Mouse (Mus musculus): ENCODE measurements around the gene Apol9a. TPM values are rescaled to one million over a fixed set of nuclear protein-coding genes. Genes with fewer than 3 reads are reported as not detected.
"Not testable (repeated sequence)": the region's sequence is repeated elsewhere in the genome, so short reads cannot be mapped to it uniquely, and the experiment has no call there.

The Apol9a gene
- total RNA-seq, 1 experiment = not detected

DNA sequence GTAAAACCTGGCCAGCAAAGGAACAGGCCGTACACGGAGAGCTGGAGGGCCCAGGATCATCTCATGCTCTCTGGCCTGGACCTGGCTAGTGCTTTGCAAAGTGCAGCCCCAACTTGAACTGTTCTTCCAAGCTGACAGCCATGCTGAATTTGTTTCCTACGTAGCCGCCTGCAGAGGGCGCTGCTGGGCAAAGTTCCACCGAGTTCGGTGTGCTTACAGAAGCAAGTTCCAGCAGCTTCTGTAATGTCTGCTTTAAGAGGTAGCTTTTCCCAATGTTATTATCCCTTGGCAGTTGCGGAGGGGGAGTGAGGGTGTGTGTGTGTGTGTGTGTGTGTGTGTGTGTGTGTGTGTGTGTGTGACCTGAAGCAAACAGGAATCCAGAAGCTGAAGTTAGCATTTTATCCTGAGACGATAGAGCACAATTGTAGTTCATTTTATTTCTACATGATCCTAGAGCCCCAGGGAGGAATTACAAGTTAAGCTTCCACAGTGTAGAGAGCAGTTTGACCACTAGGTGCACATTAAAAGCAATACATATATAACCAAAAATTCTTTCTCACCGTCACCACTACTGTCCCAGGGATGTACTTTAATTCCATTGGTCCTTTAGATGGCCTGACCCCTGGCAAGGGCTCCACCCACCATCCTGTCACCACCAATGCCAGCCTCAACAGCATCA is 5.9 kb upstream of the Apol9a start:
- H3K4me3 ChIP-seq (ENCODE audit: insufficient read depth in 1 of 2, low read depth in 1 of 2, low read length in 2 of 2, poor library complexity in 1 of 2, severe bottlenecking in 1 of 2); H3K9ac ChIP-seq (ENCODE audit: insufficient read depth, low read depth, low read length, poor library complexity, severe bottlenecking); H3K4me1 ChIP-seq (ENCODE audit: control insufficient read depth in 2 of 2, insufficient read depth in 2 of 2, low read length in 2 of 2, poor library complexity in 1 of 2); H3K27ac ChIP-seq (ENCODE audit: insufficient read depth, low read depth, low read length, poor library complexity, severe bottlenecking); H3K9me3 ChIP-seq (ENCODE audit: control insufficient read depth, insufficient read depth, low read depth, low read length); in situ Hi-C loops (cut with MboI; ENCODE audit: low sequenced_read_pairs in 2 of 2, unreplicated experiment in 2 of 2); H3K36me3 ChIP-seq (ENCODE audit: control insufficient read depth, insufficient read depth, low read length, poor library complexity, severe bottlenecking); DNase-seq (ENCODE audit: low read depth, low spot score): not testable (repeated sequence)

DNA sequence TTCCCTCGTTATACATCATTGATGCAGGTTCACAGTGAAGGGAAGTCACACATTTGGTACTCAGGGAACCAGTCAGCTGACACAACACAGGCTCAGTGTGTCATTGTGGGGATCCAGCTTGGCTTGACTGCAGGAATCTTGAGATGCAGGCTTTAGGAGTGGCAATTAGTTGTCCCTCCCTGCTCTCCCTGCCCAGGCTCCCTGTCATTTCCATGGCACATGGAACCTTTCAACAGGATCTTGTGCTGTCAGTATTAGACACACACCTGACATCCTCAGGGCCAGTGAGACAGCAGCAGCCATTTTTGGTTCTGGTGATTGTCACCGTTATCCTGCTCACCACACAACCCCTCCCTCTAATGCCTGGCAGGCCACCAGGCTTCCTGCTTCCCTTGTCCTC is 4.7 kb upstream of the Apol9a start:
- H3K9me3 ChIP-seq (ENCODE audit: control insufficient read depth, insufficient read depth, low read depth, low read length); H3K36me3 ChIP-seq (ENCODE audit: control insufficient read depth, insufficient read depth, low read length, poor library complexity, severe bottlenecking); H3K4me1 ChIP-seq (ENCODE audit: control insufficient read depth in 2 of 2, insufficient read depth in 2 of 2, low read length in 2 of 2, poor library complexity in 1 of 2); H3K27ac ChIP-seq (ENCODE audit: insufficient read depth, low read depth, low read length, poor library complexity, severe bottlenecking); H3K9ac ChIP-seq (ENCODE audit: insufficient read depth, low read depth, low read length, poor library complexity, severe bottlenecking); H3K4me3 ChIP-seq (ENCODE audit: insufficient read depth in 1 of 2, low read depth in 1 of 2, low read length in 2 of 2, poor library complexity in 1 of 2, severe bottlenecking in 1 of 2); DNase-seq (ENCODE audit: low read depth, low spot score); in situ Hi-C loops (cut with MboI; ENCODE audit: low sequenced_read_pairs in 2 of 2, unreplicated experiment in 2 of 2): not testable (repeated sequence)

DNA sequence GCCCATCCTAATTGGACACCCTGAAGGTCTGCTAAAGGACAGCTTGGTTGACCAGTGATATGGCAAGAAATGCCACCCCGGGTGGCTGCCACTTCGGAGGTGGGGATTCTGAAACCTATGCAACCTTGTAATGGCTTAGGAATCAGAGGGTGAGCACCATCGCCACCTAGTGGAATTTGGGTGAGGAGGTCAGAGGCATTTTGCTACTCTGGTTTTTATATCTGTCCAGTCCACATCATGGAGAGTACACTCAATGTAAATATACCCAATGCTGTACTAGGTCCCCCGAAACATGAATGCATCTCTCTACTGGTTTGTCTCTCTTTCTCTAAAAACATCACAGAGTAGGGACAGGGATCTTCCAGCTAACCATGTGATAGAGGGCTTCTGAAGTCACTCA is 1.8 kb upstream of the Apol9a start:
- H3K27ac ChIP-seq (ENCODE audit: insufficient read depth, low read depth, low read length, poor library complexity, severe bottlenecking); in situ Hi-C loops (cut with MboI; ENCODE audit: low sequenced_read_pairs in 2 of 2, unreplicated experiment in 2 of 2); H3K4me3 ChIP-seq (ENCODE audit: insufficient read depth in 1 of 2, low read depth in 1 of 2, low read length in 2 of 2, poor library complexity in 1 of 2, severe bottlenecking in 1 of 2); H3K9me3 ChIP-seq (ENCODE audit: control insufficient read depth, insufficient read depth, low read depth, low read length); H3K4me1 ChIP-seq (ENCODE audit: control insufficient read depth in 2 of 2, insufficient read depth in 2 of 2, low read length in 2 of 2, poor library complexity in 1 of 2); H3K36me3 ChIP-seq (ENCODE audit: control insufficient read depth, insufficient read depth, low read length, poor library complexity, severe bottlenecking); DNase-seq (ENCODE audit: low read depth, low spot score); H3K9ac ChIP-seq (ENCODE audit: insufficient read depth, low read depth, low read length, poor library complexity, severe bottlenecking): not testable (repeated sequence)

GRCm38 (mm10) chr15:77406370-77406769 is 4.6 kb downstream of the Apol9a start:
- H3K4me1 ChIP-seq (ENCODE audit: control insufficient read depth in 2 of 2, insufficient read depth in 2 of 2, low read length in 2 of 2, poor library complexity in 1 of 2); DNase-seq (ENCODE audit: low read depth, low spot score); H3K9ac ChIP-seq (ENCODE audit: insufficient read depth, low read depth, low read length, poor library complexity, severe bottlenecking); H3K27ac ChIP-seq (ENCODE audit: insufficient read depth, low read depth, low read length, poor library complexity, severe bottlenecking); H3K36me3 ChIP-seq (ENCODE audit: control insufficient read depth, insufficient read depth, low read length, poor library complexity, severe bottlenecking); H3K9me3 ChIP-seq (ENCODE audit: control insufficient read depth, insufficient read depth, low read depth, low read length); H3K4me3 ChIP-seq (ENCODE audit: insufficient read depth in 1 of 2, low read depth in 1 of 2, low read length in 2 of 2, poor library complexity in 1 of 2, severe bottlenecking in 1 of 2); in situ Hi-C loops (cut with MboI; ENCODE audit: low sequenced_read_pairs in 2 of 2, unreplicated experiment in 2 of 2): not testable (repeated sequence)

GRCm38 (mm10) chr15:77399027-77399426 is 11.9 kb downstream of the Apol9a start, which contains the start of gene Apol7a:
TSS of gene Apol7a (minus strand) at chr15:77399110.
- H3K36me3 ChIP-seq (ENCODE audit: control insufficient read depth, insufficient read depth, low read length, poor library complexity, severe bottlenecking); H3K27ac ChIP-seq (ENCODE audit: insufficient read depth, low read depth, low read length, poor library complexity, severe bottlenecking); H3K9ac ChIP-seq (ENCODE audit: insufficient read depth, low read depth, low read length, poor library complexity, severe bottlenecking); H3K9me3 ChIP-seq (ENCODE audit: control insufficient read depth, insufficient read depth, low read depth, low read length); in situ Hi-C loops (cut with MboI; ENCODE audit: low sequenced_read_pairs in 2 of 2, unreplicated experiment in 2 of 2); H3K4me3 ChIP-seq (ENCODE audit: insufficient read depth in 1 of 2, low read depth in 1 of 2, low read length in 2 of 2, poor library complexity in 1 of 2, severe bottlenecking in 1 of 2); H3K4me1 ChIP-seq (ENCODE audit: control insufficient read depth in 2 of 2, insufficient read depth in 2 of 2, low read length in 2 of 2, poor library complexity in 1 of 2): not testable (repeated sequence)
- TF ChIP-seq ZC3H11A (IDR thresholded peaks at IDR 0.05; ENCODE audit: borderline replicate concordance, low read depth, low read length) = 0 out of 2 replicates have a peak, but pooled peaks have one; percentile 35
- DNase-seq (ENCODE audit: low read depth, low spot score) = peak; percentile 65

DNA sequence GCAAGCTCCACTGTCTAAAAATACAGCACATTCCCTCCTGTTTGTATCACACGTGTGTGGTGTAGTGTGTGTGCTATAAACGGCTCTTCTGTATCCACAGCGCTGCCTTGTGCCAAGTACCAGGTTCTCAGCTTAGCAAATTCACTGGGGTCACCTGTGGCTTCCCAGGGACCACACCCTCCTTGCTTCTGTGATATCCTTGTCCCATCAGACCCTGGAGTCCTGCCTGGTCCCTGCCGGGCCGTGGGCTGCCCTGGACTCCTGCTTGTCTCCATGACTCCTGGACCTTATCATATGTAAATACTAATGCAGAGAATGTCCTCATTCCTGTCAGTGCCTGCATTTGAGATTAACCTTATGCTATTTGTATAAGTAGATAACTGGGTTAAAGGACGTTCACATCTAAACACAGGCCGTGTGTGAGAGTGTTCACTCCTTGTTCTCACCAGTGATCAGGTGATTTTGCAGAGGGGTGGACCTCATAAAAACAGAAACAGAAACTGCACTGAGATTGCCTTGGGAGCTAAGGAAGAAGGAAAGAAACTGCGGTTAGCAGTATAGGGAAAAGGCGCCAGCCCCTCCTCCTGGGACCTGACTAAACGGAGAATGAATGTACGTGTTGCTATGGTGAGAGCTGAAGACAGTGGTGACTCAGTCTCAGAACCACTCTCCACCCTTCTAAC is 13.3 kb downstream of the Apol9a start:
- DNase-seq (ENCODE audit: low read depth, low spot score) = not testable (repeated sequence)

DNA sequence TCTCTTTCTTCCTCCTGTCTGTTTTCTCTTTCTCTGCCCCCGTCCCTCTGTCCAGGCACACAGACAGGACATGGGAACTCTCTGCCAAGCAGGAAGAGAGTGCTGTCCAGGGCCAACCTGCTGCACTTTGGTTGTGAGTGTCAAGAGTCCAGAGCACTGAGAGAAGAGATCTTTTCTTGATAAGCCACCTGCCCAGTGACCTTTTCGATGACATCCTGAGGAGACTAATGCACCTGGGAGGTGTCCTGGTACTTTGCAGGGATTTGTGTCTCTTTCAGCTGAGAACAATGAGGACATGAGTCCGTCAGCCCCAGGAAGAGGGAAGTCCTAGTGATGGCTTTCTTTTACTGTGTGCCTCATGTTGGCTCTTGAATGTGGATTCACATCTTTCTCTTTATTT is 17.1 kb downstream of the Apol9a start:
- H3K36me3 ChIP-seq (ENCODE audit: control insufficient read depth, insufficient read depth, low read length, poor library complexity, severe bottlenecking); H3K27ac ChIP-seq (ENCODE audit: insufficient read depth, low read depth, low read length, poor library complexity, severe bottlenecking); H3K9ac ChIP-seq (ENCODE audit: insufficient read depth, low read depth, low read length, poor library complexity, severe bottlenecking); H3K9me3 ChIP-seq (ENCODE audit: control insufficient read depth, insufficient read depth, low read depth, low read length); H3K4me3 ChIP-seq (ENCODE audit: insufficient read depth in 1 of 2, low read depth in 1 of 2, low read length in 2 of 2, poor library complexity in 1 of 2, severe bottlenecking in 1 of 2); H3K4me1 ChIP-seq (ENCODE audit: control insufficient read depth in 2 of 2, insufficient read depth in 2 of 2, low read length in 2 of 2, poor library complexity in 1 of 2); in situ Hi-C loops (cut with MboI; ENCODE audit: low sequenced_read_pairs in 2 of 2, unreplicated experiment in 2 of 2); DNase-seq (ENCODE audit: low read depth, low spot score): not testable (repeated sequence)

More for the DNA sequence above, 13.3 kb downstream of the Apol9a start:
- in situ Hi-C loops (cut with MboI; ENCODE audit: low sequenced_read_pairs in 2 of 2, unreplicated experiment in 2 of 2); H3K9me3 ChIP-seq (ENCODE audit: control insufficient read depth, insufficient read depth, low read depth, low read length); H3K4me3 ChIP-seq (ENCODE audit: insufficient read depth in 1 of 2, low read depth in 1 of 2, low read length in 2 of 2, poor library complexity in 1 of 2, severe bottlenecking in 1 of 2); H3K27ac ChIP-seq (ENCODE audit: insufficient read depth, low read depth, low read length, poor library complexity, severe bottlenecking); H3K36me3 ChIP-seq (ENCODE audit: control insufficient read depth, insufficient read depth, low read length, poor library complexity, severe bottlenecking); H3K9ac ChIP-seq (ENCODE audit: insufficient read depth, low read depth, low read length, poor library complexity, severe bottlenecking); H3K4me1 ChIP-seq (ENCODE audit: control insufficient read depth in 2 of 2, insufficient read depth in 2 of 2, low read length in 2 of 2, poor library complexity in 1 of 2): not testable (repeated sequence)

Measured in ES-E14 (cell line).